Mouse (Mus musculus) hindbrain, embryonic 13.5 days (tissue): ENCODE results near the gene Alk. TPM values are rescaled to one million over a fixed set of nuclear protein-coding genes. Genes with fewer than 3 reads are reported as not detected.

Experiments
- ATAC-seq: fragments of 200-750 bp; cut with Nextera tagmentation; 2 replicates; pipeline ENCODE4 v1.8.0; 2017; ENCODE audit warnings: moderate TSS enrichment; ENCODE audit not compliant: low FRiP score
- H3K27ac ChIP-seq: fragments of 300-500 bp; sonication (generic); 2 replicates; pipeline ENCODE4 v1.5.1; 2015; ENCODE audit warnings: inconsistent platforms, mild to moderate bottlenecking, moderate library complexity
- H3K27me3 ChIP-seq: fragments of 300-500 bp; sonication (generic); 2 replicates; pipeline ENCODE4 v1.6.1; 2015; ENCODE audit warnings: mild to moderate bottlenecking, inconsistent platforms
- H3K36me3 ChIP-seq: fragments of 300-500 bp; sonication (generic); 2 replicates; pipeline ENCODE4 v1.6.1; 2015; ENCODE audit warnings: mild to moderate bottlenecking, inconsistent platforms
- H3K4me1 ChIP-seq: fragments of 300-500 bp; sonication (generic); replicated peaks from 2 replicates; pipeline ENCODE4 v1.6.1; 2015; ENCODE audit warnings: inconsistent platforms
- H3K4me2 ChIP-seq: fragments of 300-500 bp; sonication (generic); 2 replicates; pipeline ENCODE4 v1.6.1; 2015; ENCODE audit warnings: inconsistent platforms, mild to moderate bottlenecking, moderate library complexity
- H3K4me3 ChIP-seq: fragments of 300-500 bp; sonication (generic); 2 replicates; pipeline ENCODE4 v1.5.1; 2015; ENCODE audit warnings: mild to moderate bottlenecking, inconsistent platforms
- H3K9ac ChIP-seq: fragments of 300-500 bp; sonication (generic); 2 replicates; pipeline ENCODE4 v1.6.1; 2015; ENCODE audit warnings: mild to moderate bottlenecking, inconsistent platforms
- H3K9me3 ChIP-seq: fragments of 300-500 bp; sonication (generic); 2 replicates; pipeline ENCODE4 v1.6.1; 2016; ENCODE audit warnings: inconsistent platforms
- WGBS: fragments of 180-500 bp; shearing (Covaris S2); methylation state at CpG from one replicate; pipeline ENCODE4 v1.1.7; 2015; 5-methylcytosine and 5-hydroxymethylcytosine counted together
- polyA plus RNA-seq: library from polyadenylated mRNA; unstranded; fragments of >200 nt; fragmentation: Nextera tagmentation; extraction: Ambion mirVana; gene quantifications from 2 replicates; pipeline ENCODE4 v1.2.1, GENCODE M21; 2015

Alk gene
- polyA plus RNA-seq, 1 experiment from 2014 or later = 3.4 TPM

DNA sequence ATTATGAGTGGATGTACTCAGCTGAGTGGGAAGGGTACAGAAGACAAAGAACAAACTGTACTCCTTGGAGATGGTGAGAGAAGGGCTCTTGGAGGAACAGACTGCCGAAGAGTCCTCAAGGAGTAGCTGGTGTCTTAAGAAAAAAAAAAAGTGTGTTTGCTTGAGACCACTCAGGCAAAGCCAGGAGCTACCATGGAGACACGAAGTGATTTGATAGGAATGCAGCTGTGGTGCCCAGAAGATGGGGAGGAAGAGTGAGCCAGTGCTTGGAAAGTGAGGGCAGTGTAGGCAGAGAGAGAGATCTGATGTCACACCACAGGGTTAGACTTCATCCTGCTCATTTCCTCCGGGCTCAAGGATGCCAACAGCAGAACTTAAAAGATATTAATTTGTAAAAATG lies 613.2 kb downstream of the Alk start:
- H3K9ac ChIP-seq = no peak overlapping the region
- no peaks in the 10 kb centered on the region for H3K27me3 ChIP-seq
- ATAC-seq = no peak
- no peaks in the 10 kb centered on the region for H3K36me3 ChIP-seq
- H3K4me2 ChIP-seq = no peak overlapping the region
- 51% methylated on average over 3 of the region's 3 CpGs for WGBS
- no peak overlapping the region for H3K4me3 ChIP-seq
- peaks cover 15% of the 10 kb centered on the region for H3K4me1 ChIP-seq
- no peaks in the 10 kb centered on the region for H3K9me3 ChIP-seq
- H3K27ac ChIP-seq = no peak overlapping the region

DNA sequence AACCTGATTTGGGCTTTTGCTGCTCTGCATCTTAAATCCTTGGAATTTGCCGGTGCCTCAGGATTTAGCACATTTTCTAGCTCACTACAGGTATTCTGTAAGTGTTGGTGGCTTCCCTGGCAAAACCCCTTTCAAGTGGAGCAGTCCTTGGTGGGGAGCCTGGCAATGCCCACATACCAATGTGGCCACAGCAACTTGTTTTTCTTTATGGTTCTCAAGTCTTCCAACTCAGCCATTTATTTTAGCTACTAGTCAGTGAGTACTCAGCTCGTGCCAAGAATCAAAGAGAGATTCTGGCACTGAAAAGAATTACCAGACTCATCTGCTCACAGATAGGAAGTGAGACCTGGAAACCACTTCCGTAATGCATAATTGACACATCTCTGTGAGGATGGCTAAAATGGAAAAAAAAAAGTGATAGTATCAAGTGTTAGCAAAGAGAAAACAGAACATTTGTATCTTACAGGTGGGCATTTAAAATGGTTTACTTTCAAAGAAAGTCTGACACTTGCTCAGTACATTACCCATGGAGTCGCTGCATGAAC lies 614.2 kb downstream of the Alk start:
- H3K9ac ChIP-seq = no peak overlapping the region
- H3K9me3 ChIP-seq = no peaks in the 10 kb centered on the region
- H3K4me1 ChIP-seq = peaks cover 19% of the 10 kb centered on the region
- H3K27me3 ChIP-seq = no peaks in the 10 kb centered on the region
- no peak overlapping the region for H3K27ac ChIP-seq
- H3K4me2 ChIP-seq = no peak overlapping the region
- WGBS = 87% methylated on average over 4 of the region's 4 CpGs
- H3K4me3 ChIP-seq = no peak overlapping the region
- no peak for ATAC-seq
- no peaks in the 10 kb centered on the region for H3K36me3 ChIP-seq

DNA sequence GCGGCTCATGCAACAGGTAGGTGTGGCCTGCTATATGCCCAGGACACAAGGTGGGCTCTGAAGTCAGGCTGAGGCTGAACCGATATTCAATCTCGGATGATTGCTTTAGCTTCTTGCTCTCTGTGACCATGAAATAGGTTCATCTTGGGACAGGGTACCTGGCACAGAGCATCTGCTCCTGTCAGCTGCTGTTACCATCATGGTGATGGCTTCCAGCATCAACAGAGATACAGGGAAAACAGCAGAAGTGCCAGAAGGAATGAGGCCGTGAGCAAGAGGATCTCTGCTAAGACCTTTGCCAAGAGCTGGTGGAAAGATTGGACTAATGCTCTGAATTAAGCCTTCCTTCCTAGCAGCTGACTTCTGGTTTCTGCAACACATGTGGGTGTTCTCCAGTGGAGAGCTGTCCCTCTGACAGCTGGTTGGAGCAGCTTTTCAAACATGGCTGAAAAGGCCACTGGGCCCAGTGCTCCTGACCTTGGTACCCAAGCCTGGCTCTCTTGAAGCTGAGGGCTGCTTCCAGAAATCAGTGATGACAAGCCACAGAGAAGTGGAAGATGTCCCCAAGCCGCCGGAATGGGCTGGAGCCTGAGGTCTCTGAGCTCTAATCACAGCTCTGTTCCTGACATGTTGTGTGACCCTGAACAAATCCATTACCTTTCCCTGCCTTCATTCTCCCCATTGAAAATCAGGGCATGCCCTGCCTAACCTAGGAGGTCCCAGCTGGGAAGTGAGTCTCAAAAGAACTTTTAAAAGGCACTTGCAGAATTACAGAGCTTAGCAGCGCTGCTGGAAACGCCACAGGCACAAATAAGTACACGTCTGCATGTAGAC lies 615.5 kb downstream of the Alk start:
- no peak overlapping the region for H3K4me2 ChIP-seq
- H3K36me3 ChIP-seq = no peaks in the 10 kb centered on the region
- H3K9ac ChIP-seq = no peak overlapping the region
- ATAC-seq = no peak
- H3K4me1 ChIP-seq = peaks cover 19% of the 10 kb centered on the region
- H3K27ac ChIP-seq = no peak overlapping the region
- 50% methylated on average over 9 of the region's 9 CpGs for WGBS
- H3K27me3 ChIP-seq = no peaks in the 10 kb centered on the region
- no peak overlapping the region for H3K4me3 ChIP-seq
- H3K9me3 ChIP-seq = no peaks in the 10 kb centered on the region

DNA sequence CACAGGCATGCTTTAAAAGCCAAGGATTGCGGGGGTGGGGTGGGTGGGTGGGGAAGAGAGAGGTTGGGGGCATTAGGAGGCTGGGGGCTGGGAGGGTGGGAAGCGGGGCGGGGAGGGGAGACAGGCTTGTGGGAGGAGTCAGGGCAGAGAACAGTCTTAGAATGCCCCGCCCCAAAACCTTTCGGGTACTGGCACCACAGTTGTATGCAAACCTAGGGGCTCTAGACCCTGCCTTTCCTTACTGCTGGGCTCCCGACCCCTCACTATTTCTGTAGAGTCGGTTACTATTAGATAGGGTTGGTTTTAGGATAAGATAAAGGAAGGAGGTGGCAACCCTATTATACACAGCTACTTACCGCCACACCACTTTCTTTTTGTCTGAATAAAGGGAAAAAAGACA lies 617.4 kb downstream of the Alk start:
- 61% methylated on average over 7 of the region's 8 CpGs for WGBS
- ATAC-seq = no peak

DNA sequence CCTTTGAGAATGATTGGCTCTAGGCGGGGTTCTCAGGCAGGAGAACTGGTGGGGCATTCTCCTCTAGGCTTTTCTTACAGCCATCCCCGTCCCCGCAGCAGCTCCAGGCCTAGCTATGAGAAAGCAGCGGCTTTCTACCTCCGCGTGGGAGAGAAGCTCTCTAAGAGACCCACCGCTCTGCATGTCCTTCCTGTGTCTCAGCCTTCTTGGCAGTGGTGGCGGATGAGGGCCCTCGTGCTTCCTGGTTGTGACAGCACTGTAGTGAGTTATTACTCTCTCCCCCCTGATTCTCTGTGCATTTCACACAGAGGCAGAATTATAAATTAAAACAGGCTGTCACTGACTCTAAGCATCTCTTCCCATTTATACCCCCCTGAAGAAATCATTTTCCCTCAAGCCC lies 618.0 kb downstream of the Alk start:
- H3K4me1 ChIP-seq = peaks cover 24% of the 10 kb centered on the region
- no peaks in the 10 kb centered on the region for H3K9me3 ChIP-seq
- ATAC-seq = peak; percentile 40
- 46% methylated on average over 9 of the region's 9 CpGs for WGBS
- H3K4me2 ChIP-seq = no peak overlapping the region
- H3K36me3 ChIP-seq = no peaks in the 10 kb centered on the region
- no peak overlapping the region for H3K9ac ChIP-seq
- no peaks in the 10 kb centered on the region for H3K27me3 ChIP-seq
- no peak overlapping the region for H3K4me3 ChIP-seq
- H3K27ac ChIP-seq = peak overlapping the region; percentile 36

More for the DNA sequence above, 617.4 kb downstream of the Alk start:
- Histone ChIP-seq H3K27ac (no peak overlapping the region), H3K9ac (no peak overlapping the region), H3K27me3 (no peaks in the 10 kb centered on the region), H3K9me3 (no peaks in the 10 kb centered on the region), H3K36me3 (no peaks in the 10 kb centered on the region), H3K4me2 (no peak overlapping the region), H3K4me1 (peaks cover 19% of the 10 kb centered on the region), H3K4me3 (no peak overlapping the region)

- no peaks in the 10 kb centered on the region for H3K9me3 ChIP-seq
- peaks cover 26% of the 10 kb centered on the region for H3K4me1 ChIP-seq
- H3K27me3 ChIP-seq = no peaks in the 10 kb centered on the region
- H3K27ac ChIP-seq = peak overlapping the region; percentile 74
- no peak overlapping the region for H3K9ac ChIP-seq
- no peaks in the 10 kb centered on the region for H3K36me3 ChIP-seq
- WGBS = 46% methylated on average over 4 of the region's 4 CpGs
- no peak overlapping the region for H3K4me2 ChIP-seq
- ATAC-seq = 0 out of 2 replicates have a peak, but pooled peaks have one; percentile 30
- H3K4me3 ChIP-seq = no peak overlapping the region
Measured at GRCm38 (mm10) chr17:71981177-71981576, 623.2 kb downstream of the Alk start.

GRCm38 (mm10) chr17:71980518-71981145 lies 623.8 kb downstream of the Alk start:
- Histone ChIP-seq H3K4me3 (no peak overlapping the region), H3K4me1 (peaks cover 22% of the 10 kb centered on the region), H3K27ac (peak overlapping the region; percentile 74), H3K27me3 (no peaks in the 10 kb centered on the region), H3K9me3 (no peaks in the 10 kb centered on the region), H3K36me3 (no peaks in the 10 kb centered on the region), H3K9ac (no peak overlapping the region), H3K4me2 (no peak overlapping the region)
- WGBS = 23% methylated on average over 3 of the region's 3 CpGs
- peak; percentile 79 for ATAC-seq

DNA sequence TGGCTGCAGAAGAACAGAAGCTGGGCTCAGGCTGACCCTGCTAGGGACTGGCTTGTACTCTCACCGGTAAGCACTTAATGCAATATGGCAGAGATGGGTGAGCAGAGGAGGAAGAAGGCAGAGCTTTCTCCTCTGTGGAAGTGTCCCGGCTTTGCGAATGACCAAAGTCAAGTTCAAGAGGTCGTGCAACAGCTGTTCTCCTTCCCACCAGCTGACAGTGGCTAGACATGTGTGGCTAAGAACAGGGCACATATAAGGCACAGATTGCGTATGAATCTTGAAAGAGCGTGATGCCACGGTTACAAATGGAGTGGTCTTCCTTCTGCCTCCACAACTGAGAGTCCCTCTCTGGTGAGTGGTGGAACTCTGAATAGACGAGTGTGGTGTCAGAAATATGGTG lies 625.3 kb downstream of the Alk start:
- peaks cover 22% of the 10 kb centered on the region for H3K4me1 ChIP-seq
- no peak; the same call in 1 of the 2 replicates for ATAC-seq
- no peak overlapping the region for H3K4me3 ChIP-seq
- no peaks in the 10 kb centered on the region for H3K36me3 ChIP-seq
- no peak overlapping the region for H3K27ac ChIP-seq
- H3K9me3 ChIP-seq = no peaks in the 10 kb centered on the region
- 91% methylated on average over 8 of the region's 8 CpGs for WGBS
- no peak overlapping the region for H3K9ac ChIP-seq
- no peak overlapping the region for H3K4me2 ChIP-seq
- no peaks in the 10 kb centered on the region for H3K27me3 ChIP-seq

DNA sequence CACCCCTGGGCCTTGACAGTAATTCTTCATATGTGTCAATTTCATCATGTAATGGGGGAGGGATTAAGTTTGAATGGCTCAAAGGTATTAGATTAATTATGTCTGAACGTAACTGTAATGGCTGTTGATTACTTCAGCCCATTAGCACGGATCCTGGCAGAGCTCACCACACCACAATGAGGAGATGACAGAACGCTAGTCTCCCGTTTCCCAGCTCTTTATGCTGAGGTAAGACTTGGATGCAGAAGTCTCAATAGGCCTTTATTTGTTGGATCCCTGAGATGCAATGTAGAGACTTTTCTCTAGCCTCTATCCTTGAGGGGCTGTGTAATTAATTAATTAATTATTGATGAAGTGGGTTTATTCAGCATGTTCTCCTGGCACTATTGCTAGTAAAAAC lies 627.8 kb downstream of the Alk start:
- Histone ChIP-seq H3K4me3 (no peak overlapping the region), H3K4me2 (no peak overlapping the region), H3K9me3 (no peaks in the 10 kb centered on the region), H3K4me1 (peaks cover 20% of the 10 kb centered on the region), H3K27me3 (no peaks in the 10 kb centered on the region), H3K9ac (no peak overlapping the region), H3K27ac (no peak overlapping the region), H3K36me3 (no peaks in the 10 kb centered on the region)
- ATAC-seq = no peak
- 51% methylated on average over 4 of the region's 4 CpGs for WGBS

- no peak for ATAC-seq
- no peaks in the 10 kb centered on the region for H3K9me3 ChIP-seq
- WGBS = 54% methylated on average over 7 of the region's 7 CpGs
- H3K27ac ChIP-seq = no peak overlapping the region
- H3K9ac ChIP-seq = no peak overlapping the region
- H3K4me2 ChIP-seq = no peak overlapping the region
- no peak overlapping the region for H3K4me3 ChIP-seq
- no peaks in the 10 kb centered on the region for H3K27me3 ChIP-seq
- peaks cover 3% of the 10 kb centered on the region; the same call in 1 of the 2 replicates for H3K4me1 ChIP-seq
- H3K36me3 ChIP-seq = no peaks in the 10 kb centered on the region
Measured at GRCm38 (mm10) chr17:71973704-71974103, 630.7 kb downstream of the Alk start.

DNA sequence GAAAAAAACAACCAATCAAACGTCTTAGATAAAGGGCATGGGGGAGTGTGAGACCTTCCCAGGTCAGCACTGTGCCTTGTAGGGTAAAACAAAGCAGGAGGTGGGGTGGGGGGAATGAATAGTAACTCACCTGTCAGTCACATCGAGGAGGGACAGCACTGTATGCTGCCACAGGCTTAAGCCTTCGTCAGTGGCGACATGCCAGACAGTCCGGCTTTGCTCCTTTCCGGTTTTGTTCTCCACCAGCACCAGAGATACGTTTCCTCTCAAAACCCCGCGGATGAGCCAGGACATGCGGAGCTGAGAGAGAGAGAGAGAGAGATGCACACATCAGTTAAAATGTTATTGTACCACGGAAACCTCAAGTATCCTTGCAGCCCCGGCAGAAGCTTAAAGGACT lies 637.1 kb downstream of the Alk start:
- 74% methylated on average over 12 of the region's 12 CpGs for whole genome bisulfite sequencing
- H3K36me3 ChIP-seq = no peaks in the 10 kb centered on the region
- no peak overlapping the region for H3K9ac ChIP-seq
- no peak overlapping the region for H3K4me2 ChIP-seq
- H3K4me3 ChIP-seq = no peak overlapping the region
- no peak overlapping the region for H3K27ac ChIP-seq
- 0 out of 2 replicates have a peak, but pooled peaks cover 3% of the 10 kb centered on the region for H3K27me3 ChIP-seq
- peaks cover 15% of the 10 kb centered on the region for H3K4me1 ChIP-seq
- ATAC-seq = no peak
- no peaks in the 10 kb centered on the region for H3K9me3 ChIP-seq

DNA sequence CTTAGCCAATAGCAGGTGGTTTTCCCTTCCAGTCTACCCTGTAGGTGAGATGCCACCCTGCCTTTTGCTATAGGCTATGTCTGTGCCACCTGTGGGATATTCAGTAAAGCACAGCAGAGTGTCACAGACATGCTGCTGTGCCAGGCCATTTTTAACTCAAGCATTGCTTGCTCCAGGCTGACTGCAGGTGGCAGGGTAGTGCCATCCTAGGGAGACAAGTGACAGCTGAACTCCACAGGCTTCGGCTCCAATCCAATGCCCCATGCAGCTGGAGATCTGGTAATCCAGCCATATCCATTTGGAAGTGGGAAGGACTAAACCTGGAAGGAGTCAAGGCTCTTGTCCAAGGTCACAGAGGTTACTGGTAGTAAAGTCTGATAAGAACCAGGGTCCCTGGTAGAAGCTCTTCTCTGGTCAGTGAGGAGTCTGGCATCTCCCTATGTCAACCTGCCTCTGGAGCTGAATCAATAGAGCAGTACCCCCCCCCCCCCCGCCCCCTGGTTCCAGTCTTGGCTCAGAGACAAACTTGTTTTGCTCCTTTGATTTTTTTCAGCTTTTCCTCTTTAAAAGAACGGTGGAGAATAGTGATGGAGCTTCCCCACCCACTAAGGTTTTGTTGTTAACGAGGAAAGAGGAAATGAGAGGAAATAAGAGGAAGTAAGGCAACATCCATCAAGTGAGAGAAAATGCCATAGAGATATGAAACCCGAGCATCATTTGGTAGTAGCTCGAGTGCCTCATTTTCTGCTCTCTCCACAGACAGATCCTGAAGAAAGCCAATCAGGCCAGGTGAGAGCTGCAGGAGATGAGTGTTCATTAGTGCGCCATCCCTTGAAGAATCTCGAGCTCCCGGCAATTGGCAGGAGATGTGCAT lies 638.5 kb downstream of the Alk start:
- 74% methylated on average over 9 of the region's 9 CpGs for WGBS

More for the DNA sequence above, 638.5 kb downstream of the Alk start:
- Histone ChIP-seq H3K4me3 (no peak overlapping the region), H3K4me1 (peaks cover 20% of the 10 kb centered on the region), H3K9me3 (no peaks in the 10 kb centered on the region), H3K36me3 (no peaks in the 10 kb centered on the region), H3K27me3 (0 out of 2 replicates have a peak, but pooled peaks cover 3% of the 10 kb centered on the region), H3K27ac (no peak overlapping the region), H3K9ac (no peak overlapping the region), H3K4me2 (no peak overlapping the region)
- peak; percentile 82 for ATAC-seq
